Mouse (Mus musculus) skeletal muscle tissue, adult 2 months (tissue): ENCODE data around the gene G3bp2.
"Not testable (repeated sequence)": the region's sequence is repeated elsewhere in the genome, so short reads cannot be mapped to it uniquely, and the experiment has no call there.

Source experiments
- DNase-seq: peaks from one replicate; pipeline ENCODE4 v3.0.0-alpha.2; 2012; ENCODE audit warnings: low read depth, low spot score

G3bp2 gene

DNA sequence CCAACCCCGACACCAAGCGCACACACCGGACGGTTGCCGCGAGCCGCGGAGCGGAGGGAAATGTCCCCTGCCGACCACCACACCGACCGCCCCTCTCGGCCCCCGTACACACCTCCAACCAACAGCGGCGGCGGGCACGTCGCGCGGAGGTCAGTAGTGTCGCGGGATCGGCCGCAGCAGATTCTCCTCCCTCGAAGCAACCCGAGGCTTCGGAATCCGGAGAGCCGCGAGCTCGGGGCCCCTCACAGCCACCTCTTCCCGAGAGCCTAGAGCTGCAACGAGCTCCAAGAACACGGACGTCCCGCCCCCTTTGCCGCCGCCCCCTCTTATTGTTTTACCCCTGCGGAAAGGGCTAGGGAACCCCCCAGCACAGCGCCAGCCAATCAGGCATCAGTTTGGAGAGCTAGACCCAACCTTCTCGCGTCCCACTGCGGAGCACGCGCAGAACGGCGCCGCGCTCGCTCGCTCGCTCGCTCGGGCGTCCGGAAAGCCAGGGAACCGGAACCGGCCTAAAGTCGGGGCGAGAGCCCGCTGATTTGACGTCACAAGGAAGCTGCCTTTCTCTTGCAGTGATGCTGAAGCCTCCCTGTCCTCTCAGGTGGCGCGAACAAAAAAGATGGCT lies at the start of gene G3bp2:
G3bp2 (minus strand) TSS at position 303 of the 622 bp plus-strand sequence.
- peak; percentile 98 for DNase-seq

DNA sequence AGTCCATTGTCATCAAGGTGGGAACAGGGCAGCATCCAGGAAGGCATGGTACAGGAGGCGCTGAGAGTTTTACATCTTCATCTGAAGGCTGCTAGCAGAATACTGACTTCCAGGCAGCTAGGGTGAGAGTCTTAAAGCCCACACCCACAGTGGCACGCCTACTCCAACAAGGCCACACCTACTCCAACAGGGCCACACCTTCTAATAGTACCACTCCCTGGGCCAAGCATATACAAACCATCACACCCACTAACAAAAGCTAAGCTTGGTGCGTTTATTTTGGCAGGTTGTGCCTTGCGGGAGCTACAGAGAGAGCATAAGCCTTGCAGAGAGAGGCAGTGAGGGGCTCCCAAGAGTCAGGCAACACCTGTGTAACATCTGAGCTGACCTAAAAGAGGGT lies 49.5 kb upstream of the G3bp2 start:
- not testable (repeated sequence) for DNase-seq

DNA sequence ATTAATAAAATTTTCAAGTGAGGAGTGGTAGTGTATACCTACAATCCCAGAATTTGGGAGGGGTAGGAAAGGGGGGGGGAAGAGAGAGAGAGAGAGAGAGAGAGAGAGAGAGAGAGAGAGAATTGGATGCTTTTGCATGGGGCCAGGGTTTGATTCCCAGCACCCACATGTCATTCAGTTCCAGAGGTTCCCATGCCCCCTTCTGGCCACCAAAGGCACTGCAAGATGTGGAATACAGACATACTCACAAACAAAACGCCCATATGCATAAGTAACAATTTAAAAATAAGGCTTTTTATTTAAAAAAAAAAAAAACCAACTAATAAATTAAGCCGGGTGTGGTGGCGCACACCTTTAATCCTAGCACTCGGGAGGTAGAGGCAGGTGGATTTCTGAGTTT lies 48.6 kb upstream of the G3bp2 start:
- DNase-seq: no peak

DNA sequence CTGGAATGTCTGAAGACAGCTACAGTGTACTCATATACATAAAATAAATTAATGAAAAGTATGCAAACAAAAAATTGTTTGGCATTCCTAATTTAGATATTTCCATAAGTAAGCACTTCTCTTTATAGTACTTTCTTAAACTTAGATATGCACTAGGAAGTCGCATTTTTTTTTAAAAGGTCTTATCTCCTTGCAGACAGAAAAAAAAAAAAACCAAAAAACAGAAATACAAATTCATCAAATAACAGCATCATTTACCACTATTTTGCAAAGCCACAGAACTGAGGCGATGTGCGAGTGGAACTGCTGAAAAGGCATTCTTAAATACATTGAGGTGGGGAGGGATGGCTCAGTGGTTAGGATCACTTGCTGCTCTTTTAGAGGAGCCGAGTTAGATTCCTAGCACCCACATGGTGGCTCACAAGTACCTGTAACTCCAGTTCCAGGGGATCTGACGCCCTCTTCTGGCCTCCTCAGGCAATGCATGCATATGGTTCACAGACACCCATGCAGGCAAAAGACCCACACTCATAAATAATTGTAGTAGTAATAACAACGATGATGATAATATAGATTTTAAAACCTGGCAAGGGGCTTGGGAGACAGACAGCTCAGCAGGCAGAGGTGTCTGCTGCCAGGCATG lies 46.6 kb upstream of the G3bp2 start:
- no peak for DNase-seq

DNA sequence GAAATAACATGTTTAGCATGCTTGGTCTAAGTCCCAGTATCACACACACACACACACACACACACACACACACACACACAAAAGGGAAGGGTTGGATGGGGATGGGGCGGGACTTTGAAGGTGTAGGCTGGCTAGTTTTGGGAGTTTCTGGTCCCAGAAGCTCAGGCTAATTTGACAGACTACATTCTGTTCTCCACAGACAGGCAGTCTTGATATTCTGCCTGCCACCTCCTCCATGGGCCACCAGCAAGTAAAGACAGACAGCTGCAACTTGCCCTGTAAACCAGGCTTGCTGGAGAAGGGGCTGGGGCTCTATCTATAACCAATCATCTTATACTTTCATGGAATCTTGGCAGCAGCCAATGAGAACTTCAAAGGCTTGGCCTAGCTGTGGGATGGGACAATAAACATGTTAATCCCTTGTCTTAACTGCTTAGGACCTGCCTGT lies 45.8 kb upstream of the G3bp2 start:
- no peak for DNase-seq

DNA sequence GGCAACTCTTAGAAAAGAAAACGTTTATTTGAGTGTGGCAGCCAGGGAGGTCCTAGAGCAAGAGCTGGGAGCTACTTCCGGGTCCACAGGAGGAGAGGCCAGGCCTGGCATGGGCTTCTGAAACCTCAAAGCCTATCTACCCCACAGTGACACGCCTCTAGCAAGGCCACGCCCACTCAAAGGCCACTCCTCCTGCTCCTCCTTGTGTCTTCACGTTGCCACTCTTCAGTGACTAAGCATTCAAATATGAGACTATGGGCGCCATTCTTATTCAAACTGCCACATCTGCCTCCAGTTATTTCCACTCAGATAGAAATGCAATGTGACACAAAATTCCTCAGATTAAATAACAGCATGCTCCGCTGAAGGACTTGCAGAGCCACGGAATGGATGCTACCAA lies 45.1 kb upstream of the G3bp2 start:
- peak; percentile 48 for DNase-seq

DNA sequence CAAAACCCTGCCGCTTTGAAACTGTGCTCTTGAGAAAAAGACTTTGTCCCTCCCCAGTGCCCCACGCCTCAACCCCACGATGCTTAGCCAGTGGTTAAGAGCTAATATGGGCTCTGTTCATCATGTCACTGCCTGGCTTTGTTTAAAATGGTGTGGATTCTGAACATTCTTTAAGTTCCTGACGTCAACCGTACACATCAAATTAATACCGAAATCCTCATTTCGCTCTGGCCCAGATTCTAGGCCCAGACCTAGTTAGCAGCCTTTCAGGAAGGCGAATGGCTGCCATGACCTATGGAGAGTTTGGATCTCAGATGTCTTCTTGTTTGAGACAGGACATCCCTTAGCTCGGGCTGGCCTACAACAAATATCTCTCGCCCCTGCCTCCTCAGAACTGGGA lies 44.2 kb upstream of the G3bp2 start:
- no peak for DNase-seq

DNA sequence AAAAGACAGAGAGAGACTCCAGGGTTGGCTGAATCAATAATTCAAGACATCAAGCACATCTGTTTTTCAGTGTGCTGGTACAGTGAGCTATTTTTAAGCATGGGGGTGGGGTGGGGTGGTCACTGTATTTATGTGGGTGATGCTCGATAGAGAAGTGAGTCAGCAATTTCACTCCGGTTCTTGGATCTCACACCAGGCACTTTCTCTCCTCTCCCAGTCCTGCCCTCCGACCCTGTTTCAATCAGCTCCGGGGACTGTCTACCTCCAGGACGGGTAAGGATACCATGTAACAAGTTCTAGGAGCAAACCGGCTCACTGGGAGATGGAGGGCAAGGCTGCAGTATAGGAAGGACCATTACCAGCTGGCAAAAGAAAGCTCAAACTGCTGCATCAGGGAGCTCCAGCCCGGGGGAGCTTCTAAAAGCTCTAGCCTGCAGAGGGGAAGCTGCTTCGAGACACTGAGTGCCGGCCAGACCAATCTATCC lies 43.7 kb upstream of the G3bp2 start:
- DNase-seq: peak; percentile 27

DNA sequence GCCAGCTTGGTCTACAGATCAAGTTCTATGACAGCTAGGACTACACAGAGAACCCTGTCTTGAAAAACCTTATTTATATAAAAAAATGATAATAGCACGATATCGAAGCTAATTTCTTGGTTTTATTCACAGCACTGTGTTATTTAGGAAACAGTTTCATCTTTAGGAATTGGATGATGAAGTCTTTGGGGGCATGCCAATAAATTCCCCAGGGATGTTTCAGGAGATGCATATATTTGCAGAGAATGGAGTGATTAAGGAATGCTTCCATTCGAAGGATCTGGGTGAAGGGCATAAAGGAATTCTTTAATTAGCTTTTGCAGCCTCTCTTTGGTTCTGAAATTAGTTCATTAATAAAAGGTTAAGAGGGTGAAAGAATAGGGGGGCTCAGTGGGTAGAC lies 41.9 kb upstream of the G3bp2 start:
- DNase-seq: no peak

DNA sequence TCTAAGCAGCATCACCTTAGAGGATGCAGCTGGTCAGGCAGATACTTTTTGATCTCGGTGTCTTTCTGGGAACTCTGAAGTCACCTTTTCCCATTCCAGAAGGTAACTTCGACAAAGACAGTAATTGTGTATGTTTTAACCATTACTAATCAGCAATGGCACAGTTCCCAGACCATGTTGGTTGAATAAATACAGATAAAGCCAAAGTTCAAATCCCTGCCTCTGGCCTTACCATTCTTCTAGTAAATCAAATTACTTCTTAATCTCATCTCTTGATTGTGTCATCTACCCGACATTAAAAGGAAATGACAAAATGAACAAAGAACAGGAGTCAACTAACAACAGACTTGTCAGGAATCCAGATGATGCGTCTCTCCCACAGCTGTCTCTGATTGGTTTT lies 38.1 kb upstream of the G3bp2 start:
- DNase-seq: no peak

DNA sequence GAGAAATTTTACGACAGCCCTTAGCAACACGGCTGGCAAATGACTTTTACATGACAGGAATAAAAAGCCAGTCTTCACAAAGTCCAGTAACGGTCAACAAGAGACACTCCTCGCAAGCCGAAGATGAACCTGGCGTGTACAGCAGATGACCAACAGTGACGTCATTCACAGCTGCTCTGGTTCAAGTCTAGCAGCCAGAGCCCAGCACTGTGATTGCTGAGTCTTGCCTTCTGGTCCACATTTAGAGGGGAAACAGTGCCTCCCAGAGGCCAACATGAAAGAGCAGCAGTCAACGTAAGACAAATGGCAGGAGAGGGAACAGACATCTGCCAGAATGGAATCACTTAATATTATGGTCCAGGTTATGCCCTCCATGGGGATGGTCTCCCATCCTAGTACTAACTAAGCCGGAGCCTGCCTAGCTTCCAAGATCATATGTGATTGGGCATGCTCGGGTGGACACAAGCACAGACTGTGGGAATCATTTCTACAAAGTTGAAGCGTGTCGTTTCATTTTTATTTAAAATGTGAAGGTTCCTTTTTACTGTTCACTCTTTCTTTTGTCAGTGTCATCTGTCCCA lies 34.4 kb upstream of the G3bp2 start:
- peak; percentile 96 for DNase-seq

DNA sequence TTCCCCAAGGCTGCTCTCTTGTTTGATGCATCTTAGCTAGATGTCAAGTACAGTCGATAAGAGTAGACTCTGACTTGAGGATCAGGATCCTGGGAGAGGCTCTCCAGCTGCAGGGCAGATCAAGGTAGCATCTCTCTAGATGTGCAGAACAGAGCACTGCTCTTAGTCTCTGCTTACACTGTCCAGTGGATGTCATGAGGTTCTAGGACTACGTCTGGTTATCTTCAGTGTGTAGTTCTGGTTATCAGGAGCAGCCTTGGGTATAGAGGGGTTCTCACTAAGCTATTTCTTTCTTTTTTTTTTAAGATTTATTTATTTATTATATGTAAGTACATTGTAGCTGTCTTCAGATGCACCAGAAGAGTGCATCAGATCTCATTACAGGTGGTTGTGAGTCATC lies 31.4 kb upstream of the G3bp2 start:
- no peak for DNase-seq

DNA sequence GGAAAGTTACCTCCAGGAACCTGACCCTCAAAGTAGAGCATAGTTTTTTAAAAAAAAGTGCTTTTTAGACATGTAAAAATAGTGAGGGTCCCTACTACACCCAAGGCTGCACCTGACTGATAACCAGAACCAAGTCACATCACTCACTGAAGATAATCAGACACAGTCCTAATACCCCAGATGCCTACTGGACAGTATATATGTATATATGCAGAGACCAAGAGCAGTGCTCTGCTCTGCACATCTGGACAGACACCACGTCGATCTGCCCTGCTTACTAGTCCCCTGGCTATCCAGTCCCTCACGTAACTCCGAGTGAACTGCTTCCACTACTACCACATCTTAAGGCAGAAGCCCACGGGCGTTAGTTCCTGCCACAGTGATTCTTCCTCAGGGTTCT lies 30.7 kb upstream of the G3bp2 start:
- no peak for DNase-seq

DNA sequence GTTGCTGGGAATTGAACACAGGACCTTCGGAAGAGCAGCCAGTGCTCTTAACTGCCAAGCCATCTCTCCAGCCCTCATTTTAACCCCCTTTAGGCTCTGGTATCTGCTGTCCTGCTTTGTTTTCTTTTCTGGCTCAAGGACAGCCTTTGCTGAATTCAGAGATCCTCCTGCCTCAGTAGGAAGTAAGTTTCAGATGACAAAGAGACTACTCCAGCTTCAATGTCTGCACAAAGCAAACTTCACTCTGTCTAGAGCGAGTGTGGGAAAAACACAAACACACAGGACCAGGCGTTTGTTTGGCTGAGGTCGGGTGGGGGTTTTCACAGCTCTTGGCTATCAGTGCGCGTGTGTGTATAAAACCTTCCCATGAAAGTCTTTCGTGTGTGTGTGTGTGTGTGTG lies 30.0 kb upstream of the G3bp2 start:
- DNase-seq: no peak

DNA sequence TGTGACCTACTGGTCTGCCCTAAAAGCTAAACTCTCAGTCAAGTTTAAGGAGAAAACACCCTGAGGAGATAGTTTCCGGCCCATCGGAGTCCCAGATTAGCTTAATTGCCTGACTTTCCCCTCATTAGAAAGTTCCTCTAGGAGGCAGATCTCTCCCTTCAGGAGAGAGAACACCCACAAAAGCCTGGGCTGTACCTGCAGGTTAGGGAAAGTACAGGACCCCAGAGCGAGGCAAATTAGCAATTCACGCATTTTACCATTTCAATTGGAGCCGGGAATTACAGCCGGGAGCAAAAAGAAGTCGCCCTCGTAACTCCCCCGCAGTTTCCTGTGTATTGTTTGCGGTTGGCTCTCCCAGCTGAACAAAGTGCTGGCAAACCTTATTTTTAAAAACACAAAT lies 29.1 kb upstream of the G3bp2 start:
- no peak for DNase-seq

DNA sequence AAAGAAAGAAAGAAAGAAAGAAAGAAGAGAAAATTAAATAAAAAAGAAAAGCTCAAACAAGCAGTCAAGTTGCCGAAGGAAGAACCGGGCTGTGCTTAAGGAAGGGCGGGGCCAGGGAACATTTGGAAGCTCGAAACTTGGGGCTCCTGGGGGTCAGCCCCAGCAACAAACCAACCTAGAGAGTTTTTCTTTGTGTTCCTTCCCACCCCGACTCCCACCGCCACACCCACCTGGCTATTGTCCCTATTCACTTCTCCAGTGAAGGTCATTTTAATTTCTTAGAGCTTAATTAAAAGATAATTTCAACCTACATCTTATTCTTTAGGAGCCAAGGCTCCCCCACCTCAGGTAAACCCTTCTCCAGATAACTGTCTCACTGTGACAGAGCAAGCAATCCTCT lies 28.7 kb upstream of the G3bp2 start:
- DNase-seq: no peak

DNA sequence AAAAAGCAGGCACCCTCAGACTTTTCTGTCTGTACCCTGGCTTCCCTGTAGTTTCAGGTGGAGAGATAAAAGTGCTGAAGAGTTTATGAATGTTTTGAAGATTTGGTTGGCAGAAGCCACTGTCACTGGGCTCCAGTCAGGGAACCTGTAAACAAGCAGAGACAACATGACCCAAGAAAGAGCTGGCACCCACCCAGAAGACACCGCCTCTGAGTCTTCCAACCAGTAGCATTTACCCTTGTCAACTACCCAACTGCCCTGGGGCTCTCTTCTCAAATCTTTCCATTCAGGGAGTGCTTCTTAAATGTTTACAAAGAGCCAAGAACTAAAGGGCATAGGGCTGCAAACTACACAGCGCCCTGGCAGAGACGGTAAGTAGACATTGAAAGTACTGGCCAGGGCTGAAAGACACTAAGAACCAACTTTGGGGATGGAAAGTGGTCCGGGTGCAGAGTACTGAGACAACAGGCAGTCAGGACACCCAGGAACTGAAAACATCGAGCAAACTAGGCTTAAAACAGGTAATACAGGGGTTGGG lies 27.4 kb upstream of the G3bp2 start:
- DNase-seq: no peak

DNA sequence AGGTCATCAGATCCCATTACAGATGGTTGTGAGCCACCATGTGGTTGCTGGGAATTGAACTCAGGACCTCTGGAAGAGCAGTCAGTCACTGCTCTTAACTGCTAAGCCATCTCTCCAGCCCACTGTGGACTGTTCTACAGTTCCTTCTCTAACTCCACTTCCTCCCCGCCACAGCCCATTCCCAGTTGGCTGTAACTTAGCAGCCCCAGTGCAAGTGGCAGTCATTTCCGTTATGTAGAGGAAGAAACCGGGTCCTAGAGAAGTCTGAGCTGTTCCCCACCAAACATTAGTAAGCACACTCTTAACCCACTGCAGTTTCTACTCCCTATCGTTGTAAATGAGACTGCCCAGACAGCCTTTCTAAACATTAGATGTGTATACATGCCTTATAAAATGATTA lies 23.8 kb upstream of the G3bp2 start:
- no peak for DNase-seq

DNA sequence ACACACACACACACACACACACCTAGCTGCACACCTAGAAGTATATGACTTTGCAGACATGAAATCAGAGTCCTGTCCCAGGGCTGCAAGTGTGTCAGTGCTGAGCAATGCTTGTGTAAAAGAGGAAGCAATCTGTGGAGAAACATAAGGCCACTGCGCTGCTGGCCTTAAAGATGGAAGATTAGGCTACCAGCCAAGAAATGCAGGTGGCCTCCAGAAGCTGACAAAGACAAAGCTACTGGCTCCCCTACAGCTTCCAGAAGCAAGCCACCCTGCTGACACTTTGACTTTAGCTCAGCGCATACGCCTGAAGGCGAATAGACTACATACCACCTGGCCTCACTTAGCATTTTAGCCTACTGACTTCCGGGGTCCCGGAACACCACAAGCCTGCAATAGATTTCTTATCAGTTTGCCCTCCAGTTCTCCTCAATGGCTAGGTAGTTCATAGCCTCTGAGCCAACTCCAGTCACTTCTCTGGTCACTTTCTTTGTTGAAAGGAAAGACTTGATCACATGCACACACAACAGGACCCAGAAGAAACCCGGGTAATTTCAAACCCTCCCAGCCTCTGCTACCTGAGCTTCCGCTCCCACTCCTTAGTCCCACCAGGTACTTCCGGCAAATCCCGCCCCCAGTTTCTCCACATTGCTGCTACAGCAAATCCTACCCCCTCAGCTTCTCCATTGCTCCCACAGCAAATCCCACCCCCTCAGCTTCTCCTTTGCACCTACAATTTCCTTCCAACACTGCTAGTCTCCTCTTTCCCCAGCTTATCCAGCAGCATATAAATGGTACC lies 23.0 kb upstream of the G3bp2 start:
- peak; percentile 56 for DNase-seq

DNA sequence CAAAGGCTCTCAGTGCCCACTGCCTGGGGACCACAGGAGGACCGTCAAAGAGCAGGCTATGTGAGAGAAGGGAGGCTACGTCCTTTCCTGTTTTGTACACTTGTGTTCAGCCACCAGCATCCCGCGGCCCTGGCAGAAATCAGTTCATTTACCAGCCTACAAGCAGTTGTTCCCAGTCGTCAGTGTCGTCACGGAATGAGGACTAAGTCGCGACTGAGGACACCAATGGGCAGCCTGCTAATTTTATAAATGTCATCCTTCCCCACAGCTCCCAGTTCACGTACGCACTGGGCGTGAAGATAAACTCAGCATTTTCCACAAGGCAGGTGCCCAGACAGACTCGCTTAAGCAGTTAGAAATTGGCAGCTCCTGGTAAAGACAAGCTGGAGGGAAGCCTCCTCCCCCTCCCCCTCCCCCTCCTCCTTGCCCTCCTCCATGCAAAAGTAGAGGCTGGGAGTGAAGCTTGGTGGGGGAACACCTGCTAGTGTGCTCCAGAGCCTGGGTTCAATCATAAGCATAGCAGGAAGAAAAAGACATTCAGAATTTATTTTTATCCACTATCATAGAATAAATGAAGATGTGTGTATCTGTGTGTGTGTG lies 20.4 kb upstream of the G3bp2 start:
- DNase-seq: peak; percentile 51

DNA sequence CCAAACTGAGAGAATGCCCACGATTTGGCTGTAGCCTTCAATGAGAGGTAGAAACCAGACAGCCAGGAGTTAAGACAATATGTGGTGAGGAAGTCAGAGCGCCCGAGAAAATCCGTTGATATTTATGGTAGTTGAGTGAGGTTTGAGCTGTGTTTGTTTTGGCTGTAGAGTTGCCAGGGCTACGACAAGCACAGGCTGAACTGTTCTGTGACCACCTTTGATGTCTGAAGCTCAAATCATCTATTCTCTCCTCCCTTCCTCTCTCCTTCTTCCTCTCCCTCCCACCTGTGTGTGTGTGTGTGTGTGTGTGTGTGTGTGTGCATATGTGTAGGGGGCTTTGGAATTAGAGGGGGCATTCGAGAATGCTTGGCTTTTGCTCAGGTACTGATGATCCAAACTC lies 19.5 kb upstream of the G3bp2 start:
- DNase-seq: no peak

DNA sequence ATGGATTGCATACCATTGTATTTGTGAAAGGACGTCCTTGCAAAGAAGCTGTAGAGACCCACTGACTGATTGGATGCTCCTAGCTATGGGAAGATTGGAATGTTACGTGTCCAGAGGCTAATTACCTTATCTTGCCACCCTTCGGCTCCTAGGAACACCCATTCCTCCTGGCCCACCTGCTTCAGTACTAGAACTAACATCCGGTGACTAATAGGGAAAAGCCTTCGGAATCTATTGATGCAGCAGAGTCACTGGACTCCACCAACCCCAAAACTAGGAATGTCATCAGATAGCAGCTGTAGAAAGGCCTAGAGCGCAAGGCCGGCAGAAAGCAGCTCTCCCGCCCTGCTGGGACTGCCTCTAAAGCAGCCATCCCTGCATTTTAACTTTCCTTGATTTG lies 18.1 kb upstream of the G3bp2 start:
- no peak for DNase-seq
